Mouse (Mus musculus): ENCODE data around the gene Zbtb12.

- TF ChIP-seq CTCF (IDR thresholded peaks at IDR 0.05; ENCODE audit: low read depth) (no peak), EP300 (IDR thresholded peaks at IDR 0.05; ENCODE audit: low read depth) (no peak)
These were observed 23.6 kb downstream of the Zbtb12 start for GRCm38 (mm10) chr17:34902895-34903294.

Data from liver, postnatal 0 days (tissue).